Mouse (Mus musculus) urinary bladder, adult 18-20 months (tissue): ENCODE results near the gene Pck2.

Experiments
- DNase-seq, 2 experiments: peaks; one replicate each; pipeline ENCODE4 v3.0.0; 2022; ENCODE audit warnings: low spot score in 2 of 2, mixed read lengths in 2 of 2

Gene Pck2

DNA sequence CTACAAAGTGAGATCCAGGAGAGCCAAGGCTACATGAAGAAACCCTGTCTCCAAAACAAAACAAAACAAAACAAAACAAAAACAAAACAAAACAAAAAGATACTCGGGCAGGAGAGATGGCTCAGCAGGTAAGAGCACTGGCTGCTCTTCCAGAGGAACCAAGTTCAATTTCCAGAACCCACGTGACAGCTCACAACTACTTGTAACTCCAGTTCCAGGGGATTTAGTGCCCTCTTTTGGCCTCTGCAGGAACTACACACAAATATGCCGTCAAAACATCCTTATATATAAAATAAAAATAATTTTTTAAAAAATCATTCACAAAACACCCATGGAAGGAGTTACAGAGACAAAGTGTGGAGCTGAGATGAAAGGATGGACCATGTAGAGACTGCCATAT lies 12.1 kb upstream of the Pck2 start:
- DNase-seq, result no peak

DNA sequence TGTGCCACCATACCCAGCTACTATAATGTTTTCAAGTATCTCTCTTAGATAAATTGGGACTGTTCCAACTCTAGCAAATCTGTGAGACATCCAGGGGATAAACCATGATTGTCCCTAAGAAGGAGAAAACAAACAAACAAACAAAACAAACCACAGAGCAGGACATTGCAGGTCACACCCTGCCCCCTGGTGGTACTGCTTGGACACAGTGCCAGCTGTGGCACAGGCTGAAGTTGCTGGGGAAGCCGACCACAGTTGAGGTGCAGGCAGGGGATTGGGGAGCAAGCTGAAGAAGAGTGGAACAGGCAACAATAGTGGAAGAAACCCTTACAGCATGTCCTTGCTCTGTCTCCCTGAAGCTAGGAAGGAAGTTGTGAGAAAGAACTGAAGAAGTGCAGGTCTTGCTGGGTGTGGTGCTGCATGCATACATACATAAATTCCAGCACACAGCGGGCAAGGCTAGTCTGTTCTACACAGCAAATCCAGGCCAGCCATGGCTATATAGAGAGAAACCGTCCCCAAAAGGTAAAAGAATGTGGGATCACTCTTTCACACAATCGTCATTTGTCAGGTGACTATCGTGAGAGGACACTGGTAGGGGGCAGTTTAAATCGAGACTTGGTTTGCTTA lies 3.8 kb upstream of the Pck2 start:
- DNase-seq, result peak in 1 of 2 experiments; percentile 31

DNA sequence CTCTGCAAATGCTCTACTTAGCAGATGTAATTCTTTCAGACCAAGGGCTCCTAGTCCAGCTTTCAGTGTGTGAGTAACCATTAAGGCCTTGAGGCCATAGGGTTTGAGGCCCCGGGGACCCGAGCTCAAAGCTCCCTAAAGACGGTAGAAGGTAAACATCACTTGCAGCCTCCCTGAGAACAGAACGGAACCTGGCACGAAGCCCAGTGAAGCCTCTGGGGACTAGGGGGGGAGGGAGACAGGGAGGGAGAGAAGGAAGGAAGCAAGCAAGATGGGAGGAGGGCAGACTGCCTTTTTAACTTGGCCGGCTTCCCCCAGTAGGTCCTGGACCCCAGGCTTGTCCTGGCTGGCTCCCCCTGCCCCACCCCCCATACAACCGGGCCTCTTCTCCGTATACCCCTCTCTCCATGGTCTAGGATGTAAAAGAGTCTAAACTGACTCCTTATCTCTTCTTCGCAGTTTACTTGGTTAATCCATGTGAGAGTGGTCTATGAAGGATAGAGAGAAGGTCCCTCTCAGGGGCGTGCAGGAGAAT lies 788 bp downstream of the Pck2 start:
- peak; percentile 49 to 74 for DNase-seq

DNA sequence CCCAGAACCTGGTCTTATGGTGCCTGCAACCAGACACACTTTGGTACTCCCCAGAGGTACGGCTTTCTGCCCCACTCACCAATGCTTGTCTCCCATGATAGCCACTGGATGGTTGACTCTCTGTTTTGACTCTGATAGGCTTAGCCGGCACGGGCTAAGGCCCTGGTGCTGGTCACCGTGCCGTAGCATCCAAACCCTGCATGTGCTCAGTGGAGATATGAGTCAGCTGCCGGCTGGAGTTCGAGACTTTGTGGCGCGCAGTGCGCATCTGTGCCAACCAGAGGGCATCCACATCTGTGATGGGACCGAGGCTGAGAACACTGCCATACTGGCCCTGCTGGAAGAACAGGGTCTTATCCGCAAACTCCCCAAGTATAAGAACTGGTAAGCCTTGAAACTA lies 2.2 kb downstream of the Pck2 start:
- DNase-seq, result no peak

DNA sequence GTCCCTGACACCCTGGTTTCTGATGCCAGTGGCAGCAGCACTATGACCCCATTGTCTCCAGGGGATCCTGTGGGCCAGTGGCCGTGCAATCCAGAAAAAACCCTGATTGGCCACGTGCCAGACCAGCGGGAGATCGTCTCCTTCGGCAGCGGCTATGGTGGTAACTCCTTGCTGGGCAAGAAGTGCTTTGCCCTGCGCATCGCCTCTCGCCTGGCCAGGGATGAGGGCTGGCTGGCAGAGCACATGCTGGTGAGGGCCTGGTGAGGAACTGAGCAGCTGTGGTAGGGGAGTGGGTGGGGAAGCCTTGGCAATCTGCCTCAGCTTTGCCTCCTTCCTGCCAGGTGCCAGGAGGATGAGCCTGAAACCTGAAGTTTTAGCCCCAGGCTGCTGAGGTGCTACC lies 4.3 kb downstream of the Pck2 start:
- DNase-seq, result no peak

DNA sequence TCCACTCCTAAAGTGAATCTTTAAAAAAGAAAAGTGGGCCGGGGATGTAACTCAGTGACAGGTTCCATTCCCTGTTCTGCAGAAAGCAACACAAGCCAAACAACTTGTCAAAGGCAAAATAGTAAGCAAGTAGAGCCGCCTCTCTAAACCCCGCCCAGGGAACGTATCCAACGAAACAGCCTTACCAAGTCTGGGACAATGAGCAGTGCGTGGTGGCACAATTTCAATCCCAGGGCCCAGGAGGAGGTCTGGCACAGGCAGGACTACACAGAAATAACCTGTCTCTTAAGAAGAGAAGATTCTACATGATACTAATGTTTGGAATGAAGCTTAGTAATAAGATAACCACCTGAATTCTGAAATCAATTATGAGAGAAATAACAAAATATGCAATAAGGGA lies 10.1 kb downstream of the Pck2 start:
- no peak for DNase-seq

DNA sequence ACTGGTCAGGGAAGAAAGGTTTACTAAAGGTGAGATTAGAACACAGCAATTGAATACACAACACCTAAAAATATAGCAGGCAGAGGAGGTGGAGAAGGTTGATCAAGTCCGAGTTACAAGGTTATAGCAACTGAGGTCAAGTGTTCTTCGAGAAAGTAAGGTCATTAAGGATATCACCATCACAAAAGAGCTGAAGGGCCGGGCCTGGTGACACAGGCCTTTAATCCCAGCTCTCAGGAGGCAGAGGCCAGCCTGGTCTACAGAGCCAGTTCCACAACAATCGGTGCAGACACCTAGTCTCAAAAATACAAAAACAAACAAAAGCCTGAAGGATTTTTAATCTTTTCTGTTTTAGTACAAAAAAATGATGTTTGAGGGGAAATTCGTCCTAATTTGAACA lies 11.3 kb downstream of the Pck2 start:
- DNase-seq, result no peak

DNA sequence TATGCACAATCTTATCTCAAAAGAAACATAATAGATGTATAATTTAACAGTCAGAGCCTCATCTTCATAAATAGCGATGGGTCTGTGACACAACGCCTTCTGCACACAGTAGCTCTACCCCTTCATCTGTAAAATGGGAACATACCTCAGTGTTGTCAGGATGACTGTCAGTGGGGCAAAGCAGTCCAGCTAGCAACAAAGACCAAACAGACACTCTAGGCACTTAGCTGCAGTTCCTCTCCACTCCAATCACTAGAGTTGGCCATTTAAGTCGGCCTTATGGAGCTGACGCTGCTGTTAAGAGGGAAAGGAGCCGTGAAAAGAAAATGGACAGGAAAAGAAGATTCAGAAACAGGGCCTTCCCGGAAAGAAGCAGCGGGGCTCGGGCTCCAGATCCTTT lies 11.7 kb downstream of the Pck2 start:
- DNase-seq, result no peak

DNA sequence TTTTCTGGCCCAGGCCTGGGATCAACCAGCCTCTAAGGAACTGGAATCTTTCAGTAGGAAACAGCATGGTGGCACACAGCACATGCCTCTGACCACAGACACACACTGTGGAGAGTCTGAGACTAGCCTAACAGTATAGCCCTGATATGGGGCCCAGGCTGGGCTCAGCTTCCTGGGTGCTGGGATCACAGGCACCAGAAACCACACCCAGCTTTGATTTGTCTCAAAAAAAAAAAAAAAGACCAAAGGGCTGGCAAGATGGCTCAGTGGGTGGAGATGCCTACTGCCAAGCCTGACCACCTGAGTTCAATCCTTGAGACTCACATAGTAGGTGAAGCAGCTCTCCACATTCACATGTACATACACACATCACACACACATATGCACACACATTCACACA lies 14.6 kb downstream of the Pck2 start:
- peak in 1 of 2 experiments; percentile 37 for DNase-seq

DNA sequence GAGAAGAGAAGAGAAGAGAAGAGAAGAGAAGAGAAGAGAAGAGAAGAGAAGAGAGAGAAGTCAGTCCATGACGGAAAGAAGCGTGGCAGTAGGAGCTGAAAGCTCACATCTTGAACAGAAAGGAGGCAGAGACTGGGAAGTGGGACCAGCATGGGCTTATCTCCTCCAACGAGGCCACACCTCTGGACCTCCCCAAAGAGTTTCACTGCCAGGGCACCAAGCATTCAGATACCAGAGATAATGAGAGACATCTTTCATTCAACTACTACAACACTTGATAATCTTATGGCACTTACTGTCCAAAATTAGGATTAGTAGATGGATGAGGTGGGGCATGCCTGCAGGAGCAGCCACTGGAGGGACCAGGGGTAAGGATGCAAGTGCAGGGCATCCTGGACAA lies 15.7 kb downstream of the Pck2 start:
- DNase-seq, result no peak

DNA sequence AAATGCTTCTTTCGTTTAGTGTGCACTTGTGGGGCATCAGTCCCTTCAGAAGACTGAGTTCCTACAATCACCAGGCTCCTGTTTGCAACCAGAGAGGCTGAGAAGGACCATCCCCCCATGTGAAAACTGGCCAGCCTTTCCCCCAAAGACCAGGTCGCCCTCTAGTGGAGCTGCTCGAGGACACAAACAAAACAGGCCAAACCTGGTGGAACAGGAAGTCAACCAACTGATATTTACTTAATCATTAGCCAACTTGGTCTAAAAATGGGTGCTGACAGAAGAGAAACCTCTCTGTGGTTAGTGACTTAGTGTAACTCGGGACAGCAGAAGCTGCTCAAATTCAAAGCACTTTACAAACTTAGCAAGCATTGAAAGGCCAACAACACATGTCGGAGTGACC lies 16.9 kb downstream of the Pck2 start:
- DNase-seq, result peak; percentile 76 to 81

DNA sequence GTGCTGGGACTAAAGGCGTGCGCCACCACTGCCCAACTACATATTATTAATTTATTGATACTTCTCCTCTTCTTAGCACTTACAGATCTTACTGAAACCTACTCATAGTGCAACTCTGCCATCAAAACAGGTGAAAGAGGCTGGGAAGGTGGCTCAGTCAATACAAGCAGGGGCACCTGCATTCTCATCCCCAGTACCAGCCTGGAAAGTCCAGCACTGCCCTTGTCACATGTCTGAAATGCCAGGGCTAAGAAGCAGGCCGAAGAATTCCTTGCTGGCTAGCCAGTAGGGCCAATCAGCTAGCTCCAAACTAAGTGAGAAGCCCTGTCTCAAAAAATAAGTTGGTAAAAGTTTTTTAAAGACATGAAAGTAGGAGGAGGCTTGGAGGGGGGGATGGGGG lies 17.5 kb downstream of the Pck2 start:
- no peak for DNase-seq

DNA sequence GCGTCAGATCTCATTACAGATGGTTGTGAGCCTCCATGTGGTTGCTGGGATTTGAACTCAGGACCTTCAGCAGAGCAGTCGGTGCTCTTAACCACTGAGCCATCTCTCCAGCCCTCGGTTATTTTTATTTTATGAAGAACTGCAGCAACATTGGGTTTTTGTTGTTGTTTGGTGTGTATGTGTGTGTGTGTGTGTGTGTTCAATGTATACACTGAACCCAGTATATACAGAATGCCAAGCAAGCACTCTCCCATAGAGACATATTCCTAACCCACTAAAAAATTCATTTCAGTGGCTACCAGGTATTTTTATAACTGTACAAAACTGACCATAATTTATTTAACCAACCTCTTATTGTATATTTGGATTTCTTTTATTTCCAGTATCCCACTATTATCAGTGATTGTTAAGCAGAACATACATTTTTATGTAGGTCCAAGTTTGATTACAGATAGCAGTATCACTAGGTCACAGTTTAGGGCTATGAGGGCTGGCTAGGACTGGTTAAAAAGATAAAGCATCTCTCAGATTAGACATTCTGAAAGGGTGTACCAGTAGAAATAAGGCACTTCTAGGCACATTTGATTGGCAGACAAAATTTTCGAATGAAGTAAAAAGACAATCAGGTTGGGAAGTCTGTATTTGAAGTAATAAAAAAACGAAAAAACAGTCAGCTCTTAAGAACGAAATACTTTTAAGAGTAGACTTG lies 18.8 kb downstream of the Pck2 start:
- DNase-seq, result no peak

DNA sequence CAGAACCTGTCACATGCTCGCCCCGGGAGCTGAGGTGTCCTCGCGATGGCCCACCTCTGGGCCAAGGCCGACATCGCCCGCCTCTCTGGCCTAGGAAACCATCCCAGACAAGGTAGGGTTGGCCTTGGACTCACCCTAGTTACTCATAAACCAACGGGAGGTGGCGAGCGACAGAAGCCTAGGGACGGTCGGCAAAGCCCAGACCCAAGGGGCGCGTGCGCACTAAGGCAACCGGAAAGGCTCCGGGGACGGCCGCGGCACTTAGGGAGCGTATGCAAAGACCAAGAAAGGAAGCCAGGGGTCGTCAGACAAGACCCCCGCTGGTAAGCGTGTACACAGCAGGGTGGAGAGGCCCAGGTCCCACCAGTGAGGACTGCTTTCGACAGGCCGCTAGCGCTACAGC lies 19.7 kb downstream of the Pck2 start, which contains the start of gene Dcaf11:
Gene Dcaf11 (plus strand): TSS at position 208 of the 403 bp plus-strand sequence.
- peak; percentile 82 to 83 for DNase-seq

DNA sequence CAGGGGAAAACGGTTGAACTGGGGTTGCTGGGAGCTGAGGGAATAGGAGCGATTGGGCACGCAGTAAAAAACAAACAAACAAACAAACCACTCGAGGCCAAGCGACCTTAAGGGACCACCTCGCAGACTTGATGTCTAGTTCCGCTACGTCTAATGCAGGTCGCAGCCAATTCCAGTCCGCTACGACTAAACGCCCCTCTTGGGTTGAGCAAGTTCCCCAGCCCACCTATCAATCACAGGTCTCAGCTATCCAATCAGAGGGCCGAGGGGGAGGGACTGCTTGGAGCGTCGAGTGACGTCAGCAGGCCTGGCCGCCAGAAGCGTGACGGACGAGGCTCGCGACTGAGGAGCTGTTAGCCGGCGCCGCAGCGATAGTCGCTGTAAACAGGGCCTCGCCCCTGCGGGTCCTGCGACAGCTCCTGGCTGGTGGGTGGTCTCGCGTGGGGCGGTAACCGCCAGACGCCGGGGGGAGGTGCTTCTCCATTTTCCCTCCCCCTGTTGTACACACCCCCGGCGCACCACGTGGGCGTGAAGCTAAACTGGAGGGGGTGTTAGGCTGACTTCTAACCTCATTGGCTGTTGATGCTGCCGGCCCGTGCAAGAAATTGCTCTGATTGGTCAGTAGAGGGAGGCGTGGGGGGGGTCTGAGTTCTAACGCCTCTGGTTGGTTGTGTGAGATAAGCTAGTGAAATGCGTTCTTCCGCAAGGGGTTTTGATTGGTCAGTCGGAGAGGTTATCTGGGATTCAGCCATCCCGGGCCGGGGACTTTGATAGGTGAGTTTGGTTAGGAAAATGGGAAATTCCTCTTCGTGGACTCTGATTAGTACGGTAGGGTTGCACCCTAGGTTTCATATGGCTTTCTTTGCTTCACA lies 20.4 kb downstream of the Pck2 start, which contains the start of gene A730061H03Rik:
Gene A730061H03Rik (minus strand): TSS at position 205 of the 872 bp plus-strand sequence.
- DNase-seq, result peak; percentile 95 to 97

DNA sequence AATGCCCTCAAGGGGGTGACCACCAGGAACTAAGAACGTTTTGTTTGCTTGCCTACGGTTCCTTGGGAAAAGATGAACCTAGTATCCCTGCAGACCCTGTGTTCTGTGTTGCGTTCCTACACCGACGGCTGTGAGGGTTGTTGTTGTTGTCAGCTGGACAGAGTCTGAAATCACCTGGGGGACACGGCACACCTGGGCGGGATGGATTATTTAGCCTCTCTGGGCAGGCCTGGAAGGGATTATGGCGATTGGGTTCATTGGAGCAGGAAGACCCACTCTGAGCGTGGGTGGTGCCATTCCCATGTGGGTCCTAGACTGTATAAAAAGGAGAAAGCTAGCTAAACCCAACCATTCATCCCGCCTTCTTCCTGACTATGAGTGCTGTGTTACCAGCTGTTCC lies 21.8 kb downstream of the Pck2 start:
- no peak for DNase-seq

DNA sequence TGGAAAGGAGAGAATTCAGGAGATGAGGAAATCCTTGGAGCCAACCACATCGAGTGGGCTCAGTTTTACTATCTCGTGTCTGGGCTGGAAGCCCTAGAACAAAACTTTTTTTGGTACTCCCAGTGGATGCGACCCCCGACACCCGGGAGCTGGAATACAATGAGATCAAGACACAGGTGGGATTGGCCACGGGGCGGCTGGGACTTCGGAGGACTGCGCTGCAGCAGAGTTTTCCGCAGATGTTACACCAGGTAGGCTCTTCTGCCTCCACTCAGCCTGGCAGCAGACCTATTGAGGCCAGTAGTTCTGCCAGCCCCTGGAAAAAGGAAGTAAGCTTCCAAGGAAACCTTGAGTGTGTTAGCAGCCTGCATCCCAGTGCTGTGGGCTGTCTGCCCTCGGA lies 23.2 kb downstream of the Pck2 start:
- no peak for DNase-seq

DNA sequence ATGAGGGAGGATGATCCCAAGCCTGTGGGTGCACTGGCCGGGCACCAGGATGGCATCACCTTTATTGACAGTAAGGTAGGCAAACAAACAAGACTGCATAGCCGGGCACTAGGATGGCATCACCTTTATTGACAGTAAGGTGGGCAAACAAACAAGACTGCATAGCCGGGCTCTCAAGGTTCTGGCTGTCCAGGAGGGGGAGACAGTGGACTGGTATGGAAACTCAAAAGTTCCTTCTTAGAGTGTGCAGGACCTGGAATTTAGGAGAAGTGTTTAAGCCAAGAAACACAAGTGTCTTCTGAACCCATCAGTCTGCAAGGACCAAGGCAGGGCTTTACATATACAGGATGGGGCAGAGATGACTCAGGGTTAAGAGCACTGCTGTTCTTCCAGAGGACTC lies 25.7 kb downstream of the Pck2 start:
- no peak for DNase-seq

DNA sequence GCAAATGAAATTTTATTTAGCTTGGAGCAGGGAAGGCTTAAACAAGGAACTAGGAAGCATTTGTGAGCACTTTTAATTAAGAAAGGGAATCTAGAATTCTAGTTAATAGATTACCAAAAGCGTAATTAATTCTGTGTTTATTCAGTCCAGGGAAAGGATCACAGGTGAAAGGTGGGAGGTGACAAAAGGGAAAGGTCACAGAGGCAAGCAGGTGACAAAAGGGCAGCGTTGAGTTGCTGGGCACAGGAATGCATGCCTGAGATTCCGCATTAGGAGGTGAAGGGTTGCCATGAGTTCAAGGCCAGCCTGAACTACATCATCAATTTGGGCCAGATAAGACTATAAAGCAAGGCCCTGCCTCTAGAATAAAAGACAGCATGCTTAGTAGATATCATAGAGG lies 27.4 kb downstream of the Pck2 start:
- DNase-seq, result no peak

DNA sequence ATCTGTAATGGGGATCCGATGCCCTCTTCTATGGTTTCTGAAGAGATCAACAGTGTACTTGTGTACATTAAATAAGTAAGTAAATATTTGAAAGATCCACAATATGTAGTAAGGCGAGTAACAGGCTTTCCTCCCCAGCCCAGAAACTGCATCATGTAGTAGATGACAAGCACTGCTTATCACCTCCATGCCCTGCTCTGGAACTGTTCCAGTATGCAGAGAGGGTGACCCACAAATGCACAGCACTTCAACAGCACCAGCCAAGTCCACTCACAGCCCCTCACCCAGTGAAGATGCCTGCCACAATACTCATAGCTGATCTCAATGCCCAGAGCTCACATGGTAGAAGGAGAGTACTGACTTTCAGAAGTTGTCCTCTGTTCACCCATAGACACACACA lies 30.5 kb downstream of the Pck2 start:
- no peak for DNase-seq

DNA sequence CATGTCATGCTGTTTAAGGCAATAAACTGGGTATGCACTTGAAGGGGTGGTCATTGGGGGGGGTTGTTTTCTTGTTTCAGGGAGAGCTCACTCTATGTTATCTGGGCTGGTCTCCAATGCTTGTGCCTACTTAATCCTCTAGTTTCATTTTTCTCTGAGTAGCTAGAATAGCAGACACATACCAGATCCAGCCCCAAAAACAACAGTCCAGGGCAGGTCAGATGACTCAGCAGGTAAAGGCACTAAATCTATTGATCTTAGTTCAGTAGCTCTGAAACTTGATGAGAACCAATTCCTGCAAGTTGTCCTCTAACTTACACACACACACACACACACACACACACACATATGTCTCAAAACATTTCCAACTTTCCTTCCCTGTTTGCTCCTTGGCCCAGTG lies 31.7 kb downstream of the Pck2 start:
- DNase-seq, result no peak

DNA sequence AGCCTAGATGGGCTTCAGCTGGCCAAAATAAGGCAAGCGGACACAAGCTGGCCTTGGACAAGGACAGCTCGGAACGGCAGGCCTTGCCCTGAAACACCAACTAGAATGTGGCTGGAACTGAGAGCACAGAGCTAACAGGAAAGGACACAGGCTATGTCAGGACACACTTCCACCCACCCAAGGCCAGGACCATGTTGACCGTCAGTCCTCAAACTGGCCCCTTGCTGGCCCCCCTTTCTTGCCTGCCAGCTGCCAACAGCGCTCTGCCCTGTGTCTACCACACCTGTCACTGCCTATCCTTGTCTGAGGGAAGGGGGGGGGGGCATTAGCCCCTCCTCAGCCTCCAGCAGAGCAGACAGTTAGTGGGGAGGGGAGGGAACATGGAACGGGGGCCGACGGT lies 35.2 kb downstream of the Pck2 start, which contains the start of gene Fitm1:
Gene Fitm1 (plus strand): TSS at position 316 of the 400 bp plus-strand sequence.
- no peak for DNase-seq
